Mouse (Mus musculus): ENCODE measurements at regions not wholly inside any gene's neighbourhood (a gene's known extent, or its start where the extent isn't known, plus 50 kb on each side); places are given as distances from the start of the nearest gene placed in this dataset.

GRCm38 (mm10) chr7:118042914-118043313 lies 73.1 kb downstream of the Rps15a start:
- DNase-seq (ENCODE audit: low spot score): no peak

GRCm38 (mm10) chr7:118039862-118040261 lies 76.1 kb downstream of the Rps15a start:
- DNase-seq (ENCODE audit: low spot score): no peak

- DNase-seq (ENCODE audit: low spot score): no peak
Measured at GRCm38 (mm10) chr7:118037062-118037461, 78.9 kb downstream of the Rps15a start.

GRCm38 (mm10) chr7:118026106-118026526 lies 89.9 kb downstream of the Rps15a start:
- DNase-seq (ENCODE audit: low spot score): no peak

GRCm38 (mm10) chr7:118004620-118005019 lies 111.4 kb downstream of the Rps15a start:
- no peak for DNase-seq (ENCODE audit: low spot score)

- DNase-seq (ENCODE audit: low spot score): no peak
Measured at GRCm38 (mm10) chr7:118001881-118002280, 114.1 kb downstream of the Rps15a start.

GRCm38 (mm10) chr7:118001121-118001520 lies 114.9 kb downstream of the Rps15a start:
- no peak for DNase-seq (ENCODE audit: low spot score)

- DNase-seq (ENCODE audit: low spot score): no peak
Measured at GRCm38 (mm10) chr7:117982177-117982576, 133.8 kb downstream of the Rps15a start.

- no peak for DNase-seq (ENCODE audit: low spot score)
Measured at GRCm38 (mm10) chr7:117971176-117971575, 144.8 kb downstream of the Rps15a start.

- no peak for DNase-seq (ENCODE audit: low spot score)
Measured at GRCm38 (mm10) chr7:117943435-117943834, 172.6 kb downstream of the Rps15a start.

- DNase-seq (ENCODE audit: low spot score): no peak
Measured at GRCm38 (mm10) chr7:117939618-117940017, 176.4 kb downstream of the Rps15a start.

- no peak for DNase-seq (ENCODE audit: low spot score)
Measured at GRCm38 (mm10) chr7:117934908-117935307, 181.1 kb downstream of the Rps15a start.

- DNase-seq (ENCODE audit: low spot score): no peak
Measured at GRCm38 (mm10) chr7:117931234-117931895, 184.6 kb downstream of the Rps15a start.

- DNase-seq (ENCODE audit: low spot score): no peak
Measured at GRCm38 (mm10) chr7:117930392-117930791, 185.6 kb downstream of the Rps15a start.

GRCm38 (mm10) chr7:117926396-117926795 lies 189.6 kb downstream of the Rps15a start:
- no peak for DNase-seq (ENCODE audit: low spot score)

- no peak for DNase-seq (ENCODE audit: low spot score)
Measured at GRCm38 (mm10) chr7:117922270-117922669, 193.7 kb downstream of the Rps15a start.

- DNase-seq (ENCODE audit: low spot score): no peak
Measured at GRCm38 (mm10) chr7:117918206-117918995, 197.6 kb downstream of the Rps15a start.

- DNase-seq (ENCODE audit: low spot score): no peak
Measured at GRCm38 (mm10) chr7:117916915-117917314, 199.1 kb downstream of the Rps15a start.

- no peak for DNase-seq (ENCODE audit: low spot score)
Measured at GRCm38 (mm10) chr7:117912453-117912852, 203.5 kb downstream of the Rps15a start.

GRCm38 (mm10) chr7:117911062-117911461 lies 204.9 kb downstream of the Rps15a start:
- DNase-seq (ENCODE audit: low spot score): no peak

- peak; percentile 42 for DNase-seq (ENCODE audit: low spot score)
Measured at GRCm38 (mm10) chr7:117896528-117896927, 219.5 kb downstream of the Rps15a start.

- DNase-seq (ENCODE audit: low spot score): no peak
Measured at GRCm38 (mm10) chr7:117887288-117887687, 228.7 kb downstream of the Rps15a start.

GRCm38 (mm10) chr7:117882803-117883202 lies 233.2 kb downstream of the Rps15a start:
- DNase-seq (ENCODE audit: low spot score): peak; percentile 23

Data from ovary, adult 18-20 months (tissue).